Mouse (Mus musculus) 3134 (cell line): ENCODE data around the gene Wasf3.
"Not testable (repeated sequence)": the region's sequence is repeated elsewhere in the genome, so short reads cannot be mapped to it uniquely, and the experiment has no call there.

Experiments used
- DNase-seq: peaks from one replicate; pipeline ENCODE4 v3.0.0-alpha.2; 2011; ENCODE audit warnings: low spot score; ENCODE audit not compliant: insufficient read length; ENCODE audit errors: extremely low read depth

Gene Wasf3

DNA sequence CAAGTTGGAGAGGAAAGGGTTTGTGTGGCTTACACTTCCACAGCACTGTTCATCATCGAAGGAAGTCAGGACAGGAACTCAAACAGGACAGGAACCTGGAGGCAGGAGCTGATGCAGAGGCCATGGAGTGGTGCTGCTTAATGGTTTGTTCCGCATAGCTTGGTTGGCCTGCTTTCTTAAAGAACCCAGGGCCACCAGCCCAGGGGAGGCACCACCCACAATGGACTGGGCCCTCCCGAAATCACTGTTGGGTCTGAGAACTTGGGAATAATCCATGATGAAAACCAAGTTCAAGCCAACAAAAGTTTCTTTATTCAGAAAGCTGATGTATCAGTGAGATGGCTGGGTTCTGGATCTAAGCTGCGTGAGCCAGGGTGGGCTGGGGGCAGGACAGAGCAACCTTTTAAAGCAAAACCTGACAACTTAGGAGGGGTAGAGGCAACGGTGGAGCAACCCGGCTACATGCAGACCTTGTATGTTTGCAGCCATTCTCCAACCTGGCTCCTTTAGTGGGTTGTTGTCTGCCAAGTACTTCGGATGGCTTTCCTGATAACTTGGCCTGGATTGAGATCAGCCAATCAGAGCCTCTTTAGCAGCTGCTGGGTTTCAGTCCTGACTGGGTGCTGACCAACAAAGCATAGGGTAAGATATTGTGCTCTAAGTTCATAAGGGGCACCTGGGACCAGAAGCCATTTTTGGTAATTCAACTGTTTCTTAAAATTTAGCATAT, 13.8 kb downstream of the Wasf3 start:
- no peak for DNase-seq

DNA sequence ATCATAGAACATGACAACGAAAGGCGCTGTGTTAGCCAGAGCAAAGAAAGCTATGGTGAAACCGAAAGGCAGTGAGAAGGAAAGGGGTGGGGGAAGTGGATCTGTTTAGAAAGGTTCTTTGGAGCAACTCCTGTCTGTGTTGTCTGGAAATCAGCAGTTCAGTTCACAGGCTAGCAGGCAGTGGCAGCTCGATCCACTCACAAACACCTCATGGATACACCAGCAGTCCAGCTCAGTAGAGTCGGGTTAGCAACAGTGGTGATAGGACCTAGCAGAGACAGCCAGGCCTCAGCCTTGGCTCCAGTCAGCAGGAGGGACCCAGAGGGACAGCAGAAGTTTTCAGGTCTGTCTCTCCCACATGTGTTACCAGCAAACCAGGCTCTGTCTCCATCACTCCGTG, 16.2 kb downstream of the Wasf3 start:
- not testable (repeated sequence) for DNase-seq

DNA sequence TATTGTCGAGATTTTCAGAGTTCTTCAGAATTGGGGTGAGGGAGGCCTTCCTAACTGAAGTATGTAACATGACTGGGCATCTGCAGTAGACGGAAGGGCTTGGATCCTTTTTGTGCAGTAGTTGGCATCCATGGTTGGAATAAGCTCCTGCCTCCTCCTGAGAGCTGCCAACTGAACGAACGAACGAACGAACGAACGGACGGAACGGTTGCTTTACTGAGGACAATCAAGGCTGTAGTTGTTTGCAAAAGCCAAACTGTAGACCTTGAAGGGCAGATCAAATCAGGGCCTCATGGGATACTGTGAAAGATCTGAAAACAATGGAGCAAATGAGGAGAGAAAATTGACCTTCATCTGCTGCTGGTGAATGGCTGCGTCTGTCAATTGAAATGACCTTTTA, 17.5 kb downstream of the Wasf3 start:
- DNase-seq = no peak

DNA sequence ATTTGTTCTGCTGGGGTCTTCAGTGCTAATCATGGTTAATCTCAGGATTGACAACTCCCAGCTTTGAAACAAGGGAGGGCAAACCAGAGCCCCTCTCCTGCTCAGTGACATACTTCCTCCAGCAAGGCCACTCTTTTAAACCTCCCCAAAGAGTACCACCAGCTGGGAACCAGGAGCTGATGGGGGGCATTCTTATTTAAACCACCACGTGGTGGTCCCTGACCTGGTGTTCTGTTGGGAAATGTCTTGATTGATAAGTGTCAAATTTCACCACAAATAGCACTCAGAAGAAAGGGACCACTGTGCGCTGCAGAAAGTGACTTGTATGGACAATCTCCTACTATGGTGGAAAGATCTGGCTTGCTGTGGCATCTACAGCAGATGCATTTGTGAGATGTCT, 19.1 kb downstream of the Wasf3 start:
- DNase-seq = no peak

DNA sequence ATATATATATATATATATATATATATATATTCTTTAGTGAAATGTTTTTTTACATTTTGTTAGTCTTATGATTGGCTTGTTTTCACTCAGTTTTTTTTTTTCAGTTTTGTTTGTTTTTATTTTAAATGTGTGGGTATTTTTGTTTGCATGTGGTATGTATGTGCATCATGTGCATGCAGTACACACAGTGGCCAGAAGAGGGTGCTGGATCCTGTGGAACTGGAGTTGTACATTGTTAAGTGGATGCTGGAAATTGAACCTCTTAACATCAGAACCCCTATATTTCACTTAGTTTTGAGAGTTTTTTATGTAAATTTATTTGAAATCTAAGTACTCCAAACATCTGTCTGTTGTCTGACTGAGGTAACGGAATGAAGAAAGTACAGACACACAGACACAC, 21.3 kb downstream of the Wasf3 start:
- no peak for DNase-seq

DNA sequence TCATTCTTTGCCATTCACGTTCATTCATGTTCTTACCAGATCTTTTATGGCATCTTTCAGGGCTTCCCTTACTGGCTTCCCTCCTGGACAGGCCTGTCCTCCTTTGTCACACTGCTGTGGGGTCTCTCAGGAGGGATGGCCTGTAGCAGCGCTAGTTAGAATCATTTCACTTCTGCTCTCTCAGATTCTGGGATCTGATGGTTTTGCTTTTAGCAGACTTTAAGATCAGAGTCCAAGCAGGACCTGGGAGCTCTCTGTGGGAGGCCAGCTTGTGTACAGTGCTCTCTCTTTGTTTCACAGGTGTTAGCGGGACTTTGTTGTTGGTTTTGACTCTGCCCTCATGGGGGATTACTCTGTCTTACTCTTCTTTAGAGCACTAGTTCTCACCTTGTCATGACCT, 23.0 kb downstream of the Wasf3 start:
- DNase-seq = no peak

DNA sequence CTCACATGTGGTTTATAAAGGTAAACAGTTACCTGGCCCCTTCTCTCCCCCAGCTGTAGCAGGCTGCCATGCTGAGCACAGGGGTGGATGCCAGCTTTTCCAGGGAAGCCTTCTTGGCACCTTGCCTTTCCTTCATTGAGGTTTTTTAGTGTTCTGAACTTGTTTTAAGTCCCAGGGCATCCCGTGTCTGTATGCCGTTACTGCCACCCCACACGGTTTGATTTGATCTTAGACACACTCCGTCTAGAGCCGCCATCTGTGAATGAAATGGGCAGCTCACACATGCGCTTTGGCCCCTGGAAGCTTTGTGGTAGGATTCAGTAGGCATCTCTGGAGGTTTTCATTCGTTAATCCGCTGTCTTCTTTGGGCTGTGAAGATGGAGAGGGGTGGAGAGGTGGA, 23.8 kb downstream of the Wasf3 start:
- DNase-seq = no peak

DNA sequence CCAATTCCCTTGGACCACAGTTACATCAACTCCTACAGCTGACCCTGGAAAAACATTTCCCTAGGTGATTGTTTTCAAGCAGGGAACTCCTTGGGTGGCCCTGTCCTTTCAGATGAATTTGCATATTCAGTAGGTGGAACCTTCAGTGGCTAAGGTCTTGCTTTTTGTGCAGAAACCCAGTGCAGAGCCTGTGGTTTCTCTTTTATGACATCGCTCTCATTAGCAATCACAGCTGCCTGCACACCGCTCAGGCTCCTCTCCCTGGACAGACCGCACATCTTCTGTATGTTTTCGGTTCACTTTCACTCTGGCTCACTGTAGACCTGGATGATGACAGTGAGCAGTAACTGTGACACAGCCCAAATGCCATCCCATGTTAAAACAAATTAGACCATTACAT, 26.0 kb downstream of the Wasf3 start:
- DNase-seq = no peak

DNA sequence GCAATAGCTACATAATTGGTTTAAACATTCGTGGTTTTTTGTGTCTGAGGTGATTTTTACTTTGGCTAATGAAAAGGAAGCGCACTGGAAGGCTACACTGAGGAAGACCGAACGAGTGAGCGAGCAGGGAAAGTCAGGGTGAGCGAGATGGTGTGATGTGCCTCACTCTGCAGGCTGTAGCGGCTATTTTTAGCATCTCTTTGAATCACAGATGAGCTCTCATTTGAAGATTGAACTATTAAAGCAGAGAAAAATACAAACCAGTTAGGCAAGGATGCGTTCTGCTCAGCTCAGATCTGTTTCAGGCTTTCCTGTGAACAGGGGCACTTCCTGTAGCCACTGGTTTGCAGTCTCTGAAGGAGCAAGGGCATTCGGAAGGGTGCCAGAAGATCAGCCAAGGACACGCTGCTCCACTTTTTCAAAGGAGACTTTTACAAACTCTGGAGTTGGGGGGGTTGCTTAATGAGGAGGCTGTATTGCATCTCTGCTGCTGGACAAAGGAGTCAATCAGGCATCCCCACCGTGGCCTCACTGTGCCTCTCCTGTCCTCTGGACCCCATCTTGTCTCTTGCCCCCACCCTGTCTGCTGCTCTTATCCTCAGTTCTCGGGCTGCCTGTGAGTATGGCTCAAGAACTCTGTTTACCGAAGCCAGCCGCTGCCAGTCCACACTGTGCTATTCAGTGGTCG, 28.1 kb downstream of the Wasf3 start:
- DNase-seq = no peak

DNA sequence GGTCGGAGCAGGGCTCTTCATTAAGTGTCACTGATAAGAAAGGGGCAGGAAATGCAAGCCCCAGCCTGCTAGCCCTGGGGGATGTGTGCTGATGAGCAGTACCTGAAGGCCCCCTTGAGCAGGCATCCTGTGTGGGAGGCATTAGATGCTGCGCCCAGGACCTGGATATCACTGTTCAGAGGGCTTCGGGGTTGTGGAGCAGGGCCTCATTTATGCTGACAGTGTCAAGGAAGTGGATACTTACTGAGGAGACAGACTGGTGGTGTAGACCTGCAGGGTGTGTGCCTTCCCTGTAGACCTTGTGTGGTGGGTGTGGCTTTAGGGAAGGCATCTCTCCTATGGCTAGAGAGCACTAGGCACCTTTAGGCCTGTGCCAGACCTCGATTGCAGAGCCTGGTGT, 29.8 kb downstream of the Wasf3 start:
- DNase-seq = no peak

DNA sequence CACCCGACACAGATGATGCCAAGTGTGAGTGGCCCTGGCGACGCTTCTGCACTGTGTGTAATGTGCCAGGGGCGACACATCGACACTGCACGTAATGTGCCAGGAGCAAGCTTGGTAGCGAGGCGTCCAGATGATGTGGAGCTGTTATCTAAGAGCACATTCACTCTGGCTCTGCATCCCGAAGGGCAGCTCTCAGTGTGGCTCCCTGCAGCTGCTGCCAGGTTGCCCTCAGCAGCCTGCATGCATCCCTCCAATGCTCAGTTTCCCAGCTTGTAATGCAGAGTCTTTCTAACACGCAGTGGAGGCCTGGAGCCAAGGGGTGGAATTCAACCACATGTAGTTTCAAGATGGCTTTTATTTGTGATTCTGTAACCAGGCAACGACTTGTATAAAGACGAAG, 30.4 kb downstream of the Wasf3 start:
- DNase-seq = no peak

DNA sequence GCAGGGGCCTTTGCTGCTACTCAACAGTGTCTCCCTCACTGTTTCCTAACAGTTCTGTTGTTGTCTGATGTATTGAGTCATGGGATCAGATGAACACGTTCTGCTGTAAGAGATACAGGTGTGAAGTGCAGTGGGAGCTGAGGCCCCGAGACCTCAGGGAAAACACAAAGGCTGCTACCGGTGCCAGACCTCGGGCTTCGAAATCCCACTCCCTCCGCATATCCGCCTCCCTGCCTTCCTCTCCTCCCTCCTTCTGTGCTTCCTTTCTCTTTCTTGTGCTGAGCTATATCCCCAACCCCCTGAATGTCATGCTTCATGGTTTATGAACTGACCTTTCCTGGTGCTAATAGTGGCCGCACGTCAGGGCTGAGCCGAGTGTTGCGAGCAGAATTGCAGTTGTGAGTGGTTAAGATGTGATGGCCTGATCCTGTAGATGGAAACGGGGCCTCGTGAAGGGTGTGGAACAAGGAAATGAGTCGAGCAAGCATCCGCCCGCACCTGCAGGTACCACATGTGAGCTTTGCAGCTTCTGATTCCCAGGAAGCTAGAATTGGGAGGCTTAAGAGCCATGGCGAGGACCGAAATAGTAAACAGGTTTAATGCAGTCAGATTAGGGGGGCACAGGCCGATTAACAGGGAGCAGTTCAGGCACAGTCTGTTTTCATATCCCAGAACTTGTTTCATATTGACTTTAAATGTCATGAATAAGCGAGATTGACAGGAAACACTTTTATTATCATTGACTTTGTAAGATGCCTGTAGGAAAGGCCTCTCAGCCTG, 31.7 kb downstream of the Wasf3 start:
- DNase-seq = no peak

DNA sequence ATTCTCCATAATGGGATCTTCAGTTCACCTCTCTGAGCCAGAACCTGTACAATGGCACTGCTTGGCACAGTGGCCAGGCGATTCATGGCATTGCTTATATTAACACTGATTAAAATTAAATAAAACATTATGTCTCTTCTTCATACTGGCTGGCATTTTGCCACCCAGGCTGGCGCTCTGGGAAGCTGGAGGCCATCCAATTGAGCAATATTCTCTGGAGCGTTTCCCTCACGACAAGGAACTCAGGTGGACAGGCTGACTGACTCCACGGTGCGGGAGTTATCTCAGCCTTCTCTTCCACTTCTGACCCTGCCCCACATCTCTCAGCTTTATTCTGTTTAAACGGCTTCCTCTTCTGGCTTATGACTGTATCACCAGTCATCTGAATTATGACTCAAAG, 33.3 kb downstream of the Wasf3 start:
- DNase-seq = no peak

DNA sequence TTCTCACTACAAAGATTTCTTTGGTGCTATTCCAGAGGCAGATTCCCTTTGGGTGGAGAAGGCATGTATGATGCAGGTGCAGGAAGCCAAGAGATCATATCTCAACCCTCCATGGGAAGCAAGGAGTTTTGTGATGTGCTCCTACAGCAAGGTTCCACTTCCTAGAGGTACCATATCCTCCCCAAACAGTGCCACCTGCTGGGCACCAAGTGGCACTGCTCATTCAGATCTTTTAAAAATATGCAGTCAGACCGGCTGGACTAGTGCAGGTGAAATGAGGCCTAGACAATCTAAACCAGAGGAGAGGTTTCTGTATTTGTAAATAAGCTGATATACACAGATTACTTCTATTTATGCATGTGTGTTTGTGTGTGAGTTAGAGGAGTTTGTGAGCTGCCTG, 35.3 kb downstream of the Wasf3 start:
- DNase-seq = no peak

DNA sequence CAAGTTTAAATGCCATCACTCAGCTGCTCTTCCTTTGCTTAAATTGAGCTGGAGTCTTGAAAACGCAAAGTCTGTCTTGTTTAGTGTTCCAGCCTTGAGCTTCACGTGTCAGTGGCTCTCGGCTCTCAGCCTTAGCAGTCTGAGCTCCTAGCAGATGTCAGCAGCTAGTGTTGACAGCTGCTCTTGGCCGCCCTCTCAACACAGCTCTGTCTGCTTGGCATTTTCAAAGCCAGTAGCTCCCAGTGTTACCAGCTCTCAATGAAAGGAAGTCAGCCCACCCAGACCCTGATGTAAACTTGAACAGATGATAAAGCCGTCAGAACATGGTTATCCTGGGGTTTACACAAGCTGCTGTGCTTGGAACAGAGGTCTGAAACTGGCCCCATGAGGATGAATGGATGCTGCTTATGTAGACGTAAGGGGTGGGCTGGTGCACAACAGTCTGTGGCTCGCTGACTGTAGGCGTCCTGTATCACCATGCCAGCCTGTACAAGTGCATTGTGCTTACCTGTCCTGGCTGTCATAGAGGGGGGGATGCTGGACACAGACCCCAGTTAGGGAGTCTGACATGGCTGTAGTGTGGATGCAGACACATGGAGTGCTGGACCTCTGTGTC, 40.0 kb downstream of the Wasf3 start:
- no peak for DNase-seq

DNA sequence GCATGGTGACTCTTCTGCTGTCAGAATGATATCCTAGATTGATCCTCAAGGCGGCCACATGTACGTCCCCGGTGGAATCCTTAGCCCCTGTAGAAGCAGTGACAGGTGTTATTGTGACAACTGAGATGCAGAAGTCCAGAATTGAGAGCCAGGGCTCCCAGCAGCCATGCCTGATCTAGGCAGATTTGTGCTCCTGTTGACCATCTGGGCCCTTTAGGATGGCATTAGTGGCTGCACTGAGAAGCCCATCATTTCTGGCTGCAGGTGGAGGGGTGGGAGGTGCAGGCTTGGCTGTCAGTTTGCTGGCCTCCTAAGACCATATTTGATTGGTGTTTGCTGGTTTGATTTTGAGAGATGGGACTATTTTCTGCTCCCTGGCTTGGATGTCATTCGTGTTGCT, 40.9 kb downstream of the Wasf3 start:
- DNase-seq = no peak

DNA sequence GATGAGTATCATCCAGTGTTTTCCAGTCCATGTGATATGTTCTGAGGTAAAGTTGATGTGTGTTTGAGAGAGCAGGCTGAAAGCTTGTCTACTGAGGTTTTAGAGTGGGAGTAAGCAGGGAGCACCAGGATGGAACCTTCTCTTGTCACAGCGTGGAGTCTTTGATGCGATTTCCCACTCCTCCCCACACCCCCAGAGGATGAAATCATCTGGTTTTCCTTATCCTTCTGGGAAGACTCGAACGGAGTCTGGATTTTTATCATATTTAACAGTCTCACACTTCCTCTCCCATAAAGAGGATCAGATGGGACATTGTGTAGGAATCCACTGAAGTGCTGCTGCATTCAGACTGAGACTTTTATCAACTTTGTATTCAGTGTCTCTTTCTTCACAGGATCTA, 43.3 kb downstream of the Wasf3 start:
- no peak for DNase-seq

DNA sequence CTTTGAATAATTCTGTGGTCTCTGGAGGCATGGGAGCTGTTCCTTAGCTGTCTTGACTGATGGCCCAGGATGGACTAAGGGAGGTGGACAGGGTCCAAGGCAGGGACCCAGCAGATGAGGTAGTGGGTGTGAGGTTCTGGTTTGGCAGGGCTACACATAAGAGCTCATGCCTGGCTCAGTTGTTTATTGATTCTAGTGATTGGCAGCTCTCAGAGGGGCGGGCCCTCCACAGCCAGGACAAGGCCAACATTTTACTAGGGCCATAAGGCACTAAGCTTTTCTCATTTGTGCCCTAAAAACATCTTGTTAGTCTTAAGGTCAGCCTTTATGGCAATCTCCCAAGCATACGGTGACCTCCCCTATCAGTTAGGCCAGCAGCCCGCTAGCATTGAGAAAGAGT, 47.0 kb downstream of the Wasf3 start:
- no peak for DNase-seq

DNA sequence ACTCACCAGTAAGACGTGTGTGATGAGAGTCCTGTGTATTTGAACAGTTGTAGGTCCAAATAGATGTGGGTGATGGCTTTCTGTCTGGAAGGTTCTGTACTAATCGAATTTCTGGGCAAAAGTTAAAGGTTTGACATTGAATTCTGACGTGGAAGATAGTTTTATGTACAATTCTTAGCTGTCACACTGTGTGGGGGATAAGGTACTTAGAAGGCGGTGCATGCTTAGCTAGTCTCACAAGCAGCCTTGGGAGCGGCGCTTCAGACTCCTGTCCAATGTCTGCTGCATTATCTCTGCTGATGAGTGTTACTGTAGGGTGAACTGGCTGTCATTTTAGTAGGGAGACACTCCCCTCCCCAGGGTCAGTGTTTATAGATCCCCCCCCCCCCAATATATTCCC, 47.7 kb downstream of the Wasf3 start:
- no peak for DNase-seq

DNA sequence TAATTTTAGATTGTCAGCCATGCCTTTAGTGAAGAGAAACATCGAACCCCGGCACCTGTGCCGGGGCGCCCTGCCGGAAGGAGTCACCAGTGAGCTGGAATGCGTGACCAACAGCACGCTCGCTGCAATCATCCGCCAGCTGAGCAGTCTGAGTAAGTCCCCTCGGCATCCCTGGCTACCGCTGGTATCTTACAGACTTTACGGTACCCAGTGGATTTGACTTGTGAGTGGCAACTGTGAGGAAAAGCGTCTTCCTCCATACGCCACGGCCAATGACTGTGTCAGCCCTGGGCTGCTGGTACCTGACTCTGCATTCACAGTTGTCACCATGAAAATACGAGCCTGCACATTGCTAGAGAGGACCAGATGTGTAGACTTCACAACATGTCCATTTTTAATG, 50.5 kb downstream of the Wasf3 start:
- no peak for DNase-seq

DNA sequence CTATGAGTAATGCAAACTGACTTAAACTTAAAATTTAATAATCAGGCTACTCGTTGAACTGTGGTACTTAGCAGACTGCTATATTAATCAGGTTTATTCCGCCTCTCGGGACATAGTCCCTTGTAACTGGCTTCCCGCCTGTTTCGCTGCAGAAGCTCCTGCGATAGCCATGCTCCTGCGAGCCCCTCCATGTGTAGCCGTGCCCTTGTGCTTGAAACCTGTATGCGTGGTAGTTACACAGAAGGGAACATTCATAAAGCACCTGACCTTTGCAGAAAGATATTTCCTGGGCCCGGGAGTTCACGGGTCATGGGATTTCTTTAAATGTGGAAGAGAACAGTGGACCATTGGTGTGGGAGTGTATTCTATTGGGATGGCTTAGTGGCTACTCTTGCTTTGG, 52.0 kb downstream of the Wasf3 start:
- DNase-seq = no peak
